Mouse (Mus musculus) stomach, embryonic 14.5 days (tissue): ENCODE measurements at regions not wholly inside any gene's neighbourhood (a gene's known extent, or its start where the extent isn't known, plus 50 kb on each side); places are given as distances from the start of the nearest gene placed in this dataset.

Source experiments
- ATAC-seq: fragments of 200-750 bp; cut with Nextera tagmentation; 2 replicates; pipeline ENCODE4 v1.8.0; 2017; ENCODE audit warnings: low read depth, moderate TSS enrichment; ENCODE audit not compliant: insufficient number of reproducible peaks, insufficient read depth, low FRiP score
- H3K27ac ChIP-seq: fragments of 300-500 bp; sonication (generic); 2 replicates; pipeline ENCODE4 v1.5.1; 2014; ENCODE audit warnings: mild to moderate bottlenecking, low read length, moderate library complexity, mixed read lengths
- H3K27me3 ChIP-seq: fragments of 300-500 bp; sonication (generic); 2 replicates; pipeline ENCODE4 v1.6.1; 2014; ENCODE audit warnings: low read length, control low read depth, mixed read lengths; ENCODE audit not compliant: control insufficient read depth, insufficient read depth
- H3K36me3 ChIP-seq: fragments of 300-500 bp; sonication (generic); 2 replicates; pipeline ENCODE4 v1.6.1; 2014; ENCODE audit warnings: mild to moderate bottlenecking, control low read depth, low read length, moderate library complexity, mixed read lengths; ENCODE audit not compliant: control insufficient read depth, insufficient read depth
- H3K4me1 ChIP-seq: fragments of 300-500 bp; sonication (generic); 2 replicates; pipeline ENCODE4 v1.6.1; 2014; ENCODE audit warnings: low read length, control low read depth, mixed read lengths; ENCODE audit not compliant: control insufficient read depth, insufficient read depth
- H3K4me2 ChIP-seq: fragments of 300-500 bp; sonication (generic); replicated peaks from 2 replicates; pipeline ENCODE4 v1.6.1; 2014; ENCODE audit warnings: low read depth, low read length, control low read depth
- H3K4me3 ChIP-seq: fragments of 300-500 bp; sonication (generic); 2 replicates; pipeline ENCODE4 v1.5.1; 2014; ENCODE audit warnings: low read depth, low read length, control low read depth
- H3K9ac ChIP-seq: fragments of 300-500 bp; sonication (generic); replicated peaks from 2 replicates; pipeline ENCODE4 v1.6.1; 2014; ENCODE audit warnings: low read depth, mild to moderate bottlenecking, control low read depth, low read length, moderate library complexity, mixed read lengths
- H3K9me3 ChIP-seq: fragments of 300-500 bp; sonication (generic); 2 replicates; pipeline ENCODE4 v1.6.1; 2016; ENCODE audit warnings: low read depth, low read length, control low read depth; ENCODE audit not compliant: control insufficient read depth
- WGBS: fragments of 180-500 bp; shearing (Covaris S2); extraction: QIAGEN DNeasy Blood & Tissue Kit; methylation state at CpG from one replicate; pipeline ENCODE4 v1.1.7; 2014; 5-methylcytosine and 5-hydroxymethylcytosine counted together

DNA sequence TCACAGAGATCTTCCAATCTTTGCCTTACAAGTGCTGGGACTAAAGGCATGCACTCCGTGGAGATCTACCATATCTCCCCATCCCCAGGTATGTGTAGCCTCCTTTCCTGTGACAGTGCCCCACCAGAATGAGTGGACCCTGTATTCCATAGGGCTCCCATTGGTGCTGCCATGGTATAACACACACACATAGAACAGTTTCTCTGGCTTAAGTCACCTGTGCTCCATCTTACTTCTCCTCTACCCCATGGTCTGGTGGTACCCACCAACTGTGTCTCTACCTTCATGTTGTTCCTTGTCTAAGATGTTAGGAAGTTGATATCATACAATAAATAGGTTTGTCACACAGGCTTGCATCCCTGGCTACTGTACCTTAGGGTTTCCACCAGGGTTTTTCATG lies 133.1 kb downstream of the Dhx15 start:
- Histone ChIP-seq H3K4me1 (no peaks in the 10 kb centered on the region), H3K36me3 (no peaks in the 10 kb centered on the region), H3K27me3 (no peaks in the 10 kb centered on the region), H3K4me3 (no peak overlapping the region), H3K27ac (no peak overlapping the region), H3K9me3 (no peaks in the 10 kb centered on the region), H3K9ac (no peak overlapping the region), H3K4me2 (no peak overlapping the region)
- no peak for ATAC-seq
- WGBS, result 73% methylated on average over 1 of the region's 1 CpGs

DNA sequence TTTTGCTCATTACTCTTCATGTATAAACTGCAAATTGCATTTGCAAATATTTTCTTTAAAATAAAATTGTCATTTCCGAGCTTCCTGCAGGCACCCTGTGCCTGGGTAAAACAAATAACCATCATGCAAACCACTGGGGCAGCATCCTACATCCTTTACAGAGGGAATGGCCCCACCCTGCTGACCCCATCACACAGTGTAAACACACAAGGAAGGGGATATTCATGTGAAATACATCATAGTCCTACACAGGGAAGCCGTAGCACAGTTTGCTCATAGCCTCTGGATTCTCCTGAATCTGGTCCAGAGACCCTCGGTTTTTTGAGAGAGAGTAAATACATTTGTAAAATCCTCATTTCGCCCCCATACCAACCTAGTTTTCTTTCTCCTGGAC lies 138.2 kb downstream of the Dhx15 start:
- no peak overlapping the region for H3K4me2 ChIP-seq
- H3K9me3 ChIP-seq, result no peaks in the 10 kb centered on the region
- no peak for ATAC-seq
- H3K9ac ChIP-seq, result no peak overlapping the region
- H3K36me3 ChIP-seq, result no peaks in the 10 kb centered on the region
- H3K27me3 ChIP-seq, result no peaks in the 10 kb centered on the region
- H3K4me1 ChIP-seq, result no peaks in the 10 kb centered on the region
- no peak overlapping the region for H3K4me3 ChIP-seq
- WGBS, result 38% methylated on average over 4 of the region's 4 CpGs
- no peak overlapping the region for H3K27ac ChIP-seq

- no peak for ATAC-seq
Measured at GRCm38 (mm10) chr5:52051383-52052071, 138.8 kb downstream of the Dhx15 start.

GRCm38 (mm10) chr5:52048790-52049189 lies 141.5 kb downstream of the Dhx15 start:
- no peaks in the 10 kb centered on the region for H3K27me3 ChIP-seq
- H3K4me2 ChIP-seq, result no peak overlapping the region
- no peaks in the 10 kb centered on the region for H3K4me1 ChIP-seq
- no peak overlapping the region for H3K27ac ChIP-seq
- ATAC-seq, result no peak
- H3K9ac ChIP-seq, result no peak overlapping the region
- H3K4me3 ChIP-seq, result no peak overlapping the region
- no peaks in the 10 kb centered on the region for H3K36me3 ChIP-seq
- H3K9me3 ChIP-seq, result no peaks in the 10 kb centered on the region
- WGBS, result 70% methylated on average over 1 of the region's 1 CpGs

More at GRCm38 (mm10) chr5:52051383-52052071, 138.8 kb downstream of the Dhx15 start:
- Histone ChIP-seq H3K9me3 (no peaks in the 10 kb centered on the region), H3K36me3 (no peaks in the 10 kb centered on the region), H3K27ac (no peak overlapping the region), H3K4me2 (no peak overlapping the region), H3K27me3 (no peaks in the 10 kb centered on the region), H3K4me1 (no peaks in the 10 kb centered on the region), H3K9ac (no peak overlapping the region), H3K4me3 (no peak overlapping the region)
- WGBS, result 36% methylated on average over 10 of the region's 10 CpGs

GRCm38 (mm10) chr5:52046704-52047103 lies 143.6 kb downstream of the Dhx15 start:
- no peak overlapping the region for H3K4me2 ChIP-seq
- ATAC-seq, result no peak
- H3K4me3 ChIP-seq, result no peak overlapping the region
- no peak overlapping the region for H3K27ac ChIP-seq
- no peak overlapping the region for H3K9ac ChIP-seq
- H3K4me1 ChIP-seq, result no peaks in the 10 kb centered on the region
- no peaks in the 10 kb centered on the region for H3K27me3 ChIP-seq
- 58% methylated on average over 3 of the region's 3 CpGs for WGBS
- no peaks in the 10 kb centered on the region for H3K9me3 ChIP-seq
- no peaks in the 10 kb centered on the region for H3K36me3 ChIP-seq

DNA sequence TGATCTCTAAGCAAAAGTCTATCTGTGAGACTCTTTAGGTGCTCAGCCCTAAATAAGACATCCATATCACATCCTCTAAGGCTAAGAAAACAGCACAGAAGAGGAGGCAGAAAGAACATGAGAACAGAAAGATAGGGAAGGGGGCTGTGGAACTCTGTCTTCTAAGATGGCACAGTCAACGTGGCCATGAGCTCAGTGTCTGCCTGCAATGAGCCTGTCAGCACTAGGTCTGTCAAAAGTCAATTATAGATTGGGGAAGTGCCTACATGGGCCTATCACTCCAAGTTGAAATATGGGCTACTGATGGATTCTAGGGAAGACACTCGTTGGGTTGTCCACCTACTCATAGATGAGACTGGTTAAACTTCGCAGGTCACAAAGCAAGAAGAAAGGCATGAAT lies 146.2 kb downstream of the Dhx15 start:
- H3K4me2 ChIP-seq, result no peak overlapping the region
- H3K27ac ChIP-seq, result no peak overlapping the region
- no peak overlapping the region for H3K9ac ChIP-seq
- WGBS, result 89% methylated on average over 3 of the region's 3 CpGs
- no peak for ATAC-seq
- H3K4me1 ChIP-seq, result no peaks in the 10 kb centered on the region
- H3K4me3 ChIP-seq, result no peak overlapping the region
- H3K36me3 ChIP-seq, result no peaks in the 10 kb centered on the region
- H3K27me3 ChIP-seq, result no peaks in the 10 kb centered on the region
- no peaks in the 10 kb centered on the region for H3K9me3 ChIP-seq

GRCm38 (mm10) chr5:52041447-52041846 lies 148.9 kb downstream of the Dhx15 start:
- no peak for ATAC-seq
- Histone ChIP-seq H3K4me2 (no peak overlapping the region), H3K9ac (no peak overlapping the region), H3K27ac (no peak overlapping the region), H3K4me3 (no peak overlapping the region), H3K27me3 (no peaks in the 10 kb centered on the region), H3K9me3 (no peaks in the 10 kb centered on the region), H3K4me1 (no peaks in the 10 kb centered on the region), H3K36me3 (no peaks in the 10 kb centered on the region)
- 74% methylated on average over 3 of the region's 3 CpGs for WGBS

- Histone ChIP-seq H3K27me3 (no peaks in the 10 kb centered on the region), H3K36me3 (no peaks in the 10 kb centered on the region), H3K4me3 (no peak overlapping the region), H3K4me2 (no peak overlapping the region), H3K9ac (no peak overlapping the region), H3K4me1 (no peaks in the 10 kb centered on the region), H3K9me3 (no peaks in the 10 kb centered on the region), H3K27ac (no peak overlapping the region)
- no peak for ATAC-seq
- 65% methylated on average over 24 of the region's 24 CpGs for WGBS
Measured at GRCm38 (mm10) chr5:52040427-52041312, 149.6 kb downstream of the Dhx15 start.
